Mouse (Mus musculus): Measurements from ENCODE around the gene Grid2.

DNA sequence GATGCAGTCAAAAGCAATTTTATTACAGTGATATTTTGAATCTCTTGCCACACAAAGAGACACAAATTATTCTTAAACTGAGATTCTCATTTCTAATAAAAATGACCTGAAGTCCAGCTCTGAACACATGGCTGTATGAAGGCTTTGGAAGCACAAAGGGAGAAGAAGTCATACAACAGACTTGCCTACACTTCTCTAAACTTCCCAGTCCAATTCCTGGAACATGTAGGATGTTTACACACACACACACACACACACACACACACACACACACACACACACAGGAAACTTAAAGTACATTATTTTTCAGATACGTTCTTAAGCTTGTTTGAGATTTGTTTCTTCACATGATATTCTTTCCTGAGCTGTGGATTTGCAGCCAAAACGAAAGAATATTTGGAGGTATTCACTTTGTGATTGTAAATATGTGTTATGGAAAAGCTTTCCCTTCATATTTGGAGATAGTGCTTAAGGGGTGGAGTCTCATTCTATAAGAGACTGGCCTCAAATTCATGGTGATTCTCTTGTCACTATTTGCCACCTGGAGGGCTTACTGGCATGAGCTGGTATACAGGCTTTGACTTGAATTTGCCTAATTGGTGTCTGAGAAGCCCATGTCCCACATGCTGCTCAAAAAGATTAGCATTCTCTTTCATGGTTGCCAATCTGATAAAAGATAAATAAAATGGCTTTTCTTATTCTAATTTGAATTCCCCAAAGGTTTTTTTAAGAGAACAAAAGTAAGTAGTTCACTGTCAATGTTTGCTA is 1049.2 kb downstream of the Grid2 start:
- no peak for TF ChIP-seq POLR2A (IDR thresholded peaks at IDR 0.05; ENCODE audit: low read depth, low read length)
- no peak for TF ChIP-seq CTCF (IDR thresholded peaks at IDR 0.05; ENCODE audit: extremely low read depth, insufficient read length, insufficient replicate concordance, low read depth, low read length)
